Mouse (Mus musculus): ENCODE measurements at regions not wholly inside any gene's neighbourhood (a gene's known extent, or its start where the extent isn't known, plus 50 kb on each side); places are given as distances from the start of the nearest gene placed in this dataset.
"Not testable (repeated sequence)": the region's sequence is repeated elsewhere in the genome, so short reads cannot be mapped to it uniquely, and the experiment has no call there.

- DNase-seq = no peak
Observed at GRCm38 (mm10) chr10:56783941-56784340, 406.8 kb downstream of the Gja1 start.

GRCm38 (mm10) chr10:56788081-56788480, 411.0 kb downstream of the Gja1 start:
- DNase-seq = no peak

GRCm38 (mm10) chr10:56793074-56793473, 415.9 kb downstream of the Gja1 start:
- DNase-seq = no peak

GRCm38 (mm10) chr10:56795396-56795795, 418.3 kb downstream of the Gja1 start:
- no peak for DNase-seq

GRCm38 (mm10) chr10:56799307-56799706, 422.2 kb downstream of the Gja1 start:
- DNase-seq = no peak

- no peak for DNase-seq
Observed at GRCm38 (mm10) chr10:56799745-56800144, 422.6 kb downstream of the Gja1 start.

GRCm38 (mm10) chr10:56809006-56809405, 431.9 kb downstream of the Gja1 start:
- DNase-seq = no peak

- no peak for DNase-seq
Observed at GRCm38 (mm10) chr10:56822158-56822557, 445.0 kb downstream of the Gja1 start.

- DNase-seq = no peak
Observed at GRCm38 (mm10) chr10:56831331-56831730, 454.2 kb downstream of the Gja1 start.

GRCm38 (mm10) chr10:56831966-56832365, 454.8 kb downstream of the Gja1 start:
- DNase-seq = no peak

GRCm38 (mm10) chr10:56836130-56836529, 459.0 kb downstream of the Gja1 start:
- no peak for DNase-seq

GRCm38 (mm10) chr10:56839006-56839495, 461.9 kb downstream of the Gja1 start:
- peak; percentile 25 to 27 for DNase-seq

- peak; percentile 24 to 30 for DNase-seq
Observed at GRCm38 (mm10) chr10:56839545-56839944, 462.4 kb downstream of the Gja1 start.

GRCm38 (mm10) chr10:56840732-56841131, 463.6 kb downstream of the Gja1 start:
- DNase-seq = no peak

GRCm38 (mm10) chr10:56841486-56841885, 464.4 kb downstream of the Gja1 start:
- DNase-seq = no peak

GRCm38 (mm10) chr10:56841973-56842372, 464.8 kb downstream of the Gja1 start:
- DNase-seq = no peak

GRCm38 (mm10) chr10:56852484-56852883, 475.4 kb downstream of the Gja1 start:
- no peak for DNase-seq

- no peak for DNase-seq
Observed at GRCm38 (mm10) chr10:56856186-56856585, 479.1 kb downstream of the Gja1 start.

- DNase-seq = no peak
Observed at GRCm38 (mm10) chr10:56879744-56880143, 502.6 kb downstream of the Gja1 start.

GRCm38 (mm10) chr10:56880154-56880591, 503.0 kb downstream of the Gja1 start:
- DNase-seq = peak in 1 of 2 experiments; percentile 18

- no peak for DNase-seq
Observed at GRCm38 (mm10) chr10:56884456-56885410, 507.6 kb downstream of the Gja1 start.

- not testable (repeated sequence) for DNase-seq
Observed at GRCm38 (mm10) chr10:56891530-56891929, 514.4 kb downstream of the Gja1 start.

GRCm38 (mm10) chr10:56892666-56893209, 515.6 kb downstream of the Gja1 start:
- DNase-seq = no peak

Data from layer of hippocampus, postnatal 36 days (tissue).